Mouse (Mus musculus): ENCODE measurements around the gene Olfr64. TPM values are rescaled to one million over a fixed set of nuclear protein-coding genes. Genes with fewer than 3 reads are reported as not detected.

Gene Olfr64
- polyA plus RNA-seq (2014; fragmentation: Nextera tagmentation; extraction: Ambion mirVana) = not detected in 2 replicates

DNA sequence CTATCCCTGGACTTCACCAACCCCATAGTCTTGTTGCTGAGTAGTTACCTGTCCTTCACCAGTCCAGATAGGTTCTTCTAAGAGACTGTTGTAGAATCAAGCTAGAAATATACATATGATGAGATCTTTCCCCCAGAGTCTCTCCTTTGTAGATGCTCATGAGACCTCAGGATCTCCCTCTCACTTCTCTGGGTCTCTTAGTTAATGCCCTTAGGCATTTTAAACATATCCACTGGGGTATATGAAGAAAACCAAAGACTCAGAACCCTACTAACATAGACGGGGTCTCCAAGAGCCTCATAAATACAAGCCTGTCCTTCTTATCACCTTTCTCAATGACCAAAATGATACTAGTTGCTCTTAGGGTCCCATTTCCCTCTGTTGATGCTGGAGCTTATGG lies at the start of gene Olfr64:
Gene Olfr64 (minus strand): TSS at position 101 of the 400 bp plus-strand sequence.
- Histone ChIP-seq H3K4me2 (no peak within 1 kb of the TSS), H3K4me1 (ENCODE audit: insufficient read depth) (no peaks in the 10 kb centered on the region), H3K27me3 (ENCODE audit: insufficient read depth, low read length) (no peaks in the 10 kb centered on the region), H3K36me3 (ENCODE audit: insufficient read depth) (no peaks in the 10 kb centered on the region), H3K4me3 (ENCODE audit: low read depth, low read length) (no peak within 1 kb of the TSS), H3K9me3 (ENCODE audit: low read depth, low read length) (no peaks in the 10 kb centered on the region), H3K27ac (ENCODE audit: low read depth) (no peak within 1 kb of the TSS), H3K9ac (no peak within 1 kb of the TSS)
- DNase-seq (no peak), ATAC-seq (ENCODE audit: insufficient read depth) (no peak)
- TF ChIP-seq CTCF (IDR thresholded peaks at IDR 0.05; ENCODE audit: low read depth) = no peak
- WGBS = 66% methylated on average over 1 of the region's 1 CpGs

DNA sequence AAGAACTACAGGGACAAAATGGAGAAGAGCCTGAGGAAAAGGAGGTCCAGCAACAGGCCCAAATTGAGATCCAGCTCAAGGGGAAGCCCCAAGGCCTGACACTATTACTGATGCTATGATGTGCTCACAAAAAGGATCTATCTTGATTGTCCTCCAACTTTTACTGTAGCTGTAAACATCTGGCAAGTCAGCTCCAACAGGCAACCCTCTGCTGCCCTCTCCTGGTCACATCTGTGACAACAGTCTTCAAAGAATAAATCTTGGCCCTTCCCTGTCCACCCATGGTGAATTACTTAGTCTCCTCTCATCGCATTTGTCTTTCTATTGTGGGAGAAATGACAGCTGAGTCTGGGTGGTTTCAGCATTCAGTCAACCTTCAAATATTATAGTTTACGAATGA lies 48.4 kb upstream of the Olfr64 start:
- no peak overlapping the region for H3K4me2 ChIP-seq
- H3K9me3 ChIP-seq (ENCODE audit: low read depth, low read length) = no peaks in the 10 kb centered on the region
- H3K4me1 ChIP-seq (ENCODE audit: insufficient read depth) = no peaks in the 10 kb centered on the region
- H3K27me3 ChIP-seq (ENCODE audit: insufficient read depth, low read length) = no peaks in the 10 kb centered on the region
- ATAC-seq (ENCODE audit: insufficient read depth) (no peak), DNase-seq (peak; percentile 84)
- no peaks in the 10 kb centered on the region for H3K36me3 ChIP-seq (ENCODE audit: insufficient read depth)
- H3K27ac ChIP-seq (ENCODE audit: low read depth) = no peak overlapping the region
- peak; percentile 76 for TF ChIP-seq CTCF (IDR thresholded peaks at IDR 0.05; ENCODE audit: low read depth)
- 30% methylated on average over 2 of the region's 2 CpGs for WGBS
- H3K9ac ChIP-seq = no peak overlapping the region
- H3K4me3 ChIP-seq (ENCODE audit: low read depth, low read length) = no peak overlapping the region

DNA sequence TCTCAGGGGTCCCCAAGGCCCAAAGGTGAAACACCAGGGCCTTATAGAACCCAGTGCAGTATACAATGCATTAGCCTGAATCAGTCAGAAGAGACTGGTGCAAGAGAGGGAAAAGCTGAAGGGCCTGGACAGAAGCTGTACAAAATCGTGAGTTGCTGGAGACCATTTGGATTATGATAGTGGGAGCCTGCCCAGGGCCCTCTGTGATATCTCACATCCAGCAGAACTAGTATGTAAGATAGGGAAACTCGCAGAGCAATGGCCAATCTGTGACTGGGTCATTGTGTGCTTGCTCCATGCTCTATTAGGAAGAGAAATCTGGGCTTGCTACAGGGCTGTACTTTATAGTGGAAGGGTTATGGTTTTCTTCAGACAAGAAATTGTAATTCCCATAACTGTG lies 40.0 kb upstream of the Olfr64 start, which contains the start of gene Olfr632:
Gene Olfr632 (plus strand): TSS at position 84 of the 400 bp plus-strand sequence.
- ATAC-seq (ENCODE audit: insufficient read depth) = no peak

DNA sequence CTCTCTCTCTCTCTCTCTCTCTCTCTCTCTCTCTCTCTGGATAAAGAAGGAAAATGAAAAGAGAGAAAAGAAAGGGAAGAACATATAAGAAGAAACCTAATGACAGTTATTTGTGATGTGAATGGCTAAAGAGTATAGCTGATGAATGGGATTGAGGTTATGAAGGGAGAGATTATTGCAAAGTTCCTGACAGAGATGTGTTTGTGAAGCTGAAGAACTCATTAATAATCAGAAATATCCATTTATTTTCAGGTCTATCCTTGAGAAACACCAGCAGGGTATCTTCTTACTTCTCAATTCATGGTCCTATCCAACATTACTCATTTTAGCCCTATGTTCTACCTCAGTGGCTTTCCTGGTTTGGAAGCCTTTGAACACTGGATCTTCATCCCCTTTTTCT lies 34.2 kb upstream of the Olfr64 start, which contains the start of gene Olfr631:
Gene Olfr631 (plus strand): TSS at position 301 of the 400 bp plus-strand sequence.
- Histone ChIP-seq H3K4me2 (no peak within 1 kb of the TSS), H3K4me1 (ENCODE audit: insufficient read depth) (no peaks in the 10 kb centered on the region), H3K9ac (no peak within 1 kb of the TSS), H3K9me3 (ENCODE audit: low read depth, low read length) (no peaks in the 10 kb centered on the region), H3K36me3 (ENCODE audit: insufficient read depth) (no peaks in the 10 kb centered on the region), H3K27me3 (ENCODE audit: insufficient read depth, low read length) (no peaks in the 10 kb centered on the region), H3K4me3 (ENCODE audit: low read depth, low read length) (no peak within 1 kb of the TSS), H3K27ac (ENCODE audit: low read depth) (no peak within 1 kb of the TSS)
- DNase-seq = no peak
- no peak for ATAC-seq (ENCODE audit: insufficient read depth)
- TF ChIP-seq CTCF (IDR thresholded peaks at IDR 0.05; ENCODE audit: low read depth) = no peak

More for the DNA sequence above, 40.0 kb upstream of the Olfr64 start, which contains the start of gene Olfr632:
- no peak for DNase-seq
- no peak within 1 kb of the TSS for H3K27ac ChIP-seq (ENCODE audit: low read depth)
- no peaks in the 10 kb centered on the region for H3K27me3 ChIP-seq (ENCODE audit: insufficient read depth, low read length)
- no peak within 1 kb of the TSS for H3K4me3 ChIP-seq (ENCODE audit: low read depth, low read length)
- H3K4me2 ChIP-seq = no peak within 1 kb of the TSS
- TF ChIP-seq CTCF (IDR thresholded peaks at IDR 0.05; ENCODE audit: low read depth) = no peak
- 72% methylated on average over 2 of the region's 2 CpGs for WGBS
- H3K9me3 ChIP-seq (ENCODE audit: low read depth, low read length) = no peaks in the 10 kb centered on the region
- no peaks in the 10 kb centered on the region for H3K4me1 ChIP-seq (ENCODE audit: insufficient read depth)
- no peak within 1 kb of the TSS for H3K9ac ChIP-seq
- no peaks in the 10 kb centered on the region for H3K36me3 ChIP-seq (ENCODE audit: insufficient read depth)

DNA sequence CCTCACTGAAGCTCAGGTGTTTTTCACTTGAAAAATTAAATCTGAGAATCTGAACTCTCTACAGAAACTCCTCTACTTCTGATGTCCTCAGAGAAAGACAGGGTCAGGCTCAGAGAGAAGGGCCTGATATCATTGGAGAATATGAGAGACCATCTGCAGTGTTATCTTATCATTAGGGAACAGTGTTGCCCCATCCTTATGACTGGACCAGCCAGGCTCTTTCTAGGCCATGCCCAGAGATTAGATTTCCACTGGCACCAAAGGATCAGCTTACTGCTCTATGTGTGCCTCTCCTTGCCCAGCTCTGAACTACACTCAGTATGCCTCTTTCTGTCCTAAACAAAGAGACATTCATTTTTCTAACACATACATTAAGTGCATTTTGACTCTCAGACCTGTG lies 21.1 kb upstream of the Olfr64 start:
- no peak overlapping the region for H3K27ac ChIP-seq (ENCODE audit: low read depth)
- ATAC-seq (ENCODE audit: insufficient read depth) (no peak; the same call in 1 of the 2 replicates), DNase-seq (no peak)
- H3K4me2 ChIP-seq = no peak overlapping the region
- no peaks in the 10 kb centered on the region for H3K9me3 ChIP-seq (ENCODE audit: low read depth, low read length)
- H3K4me3 ChIP-seq (ENCODE audit: low read depth, low read length) = no peak overlapping the region
- H3K9ac ChIP-seq = no peak overlapping the region
- H3K36me3 ChIP-seq (ENCODE audit: insufficient read depth) = no peaks in the 10 kb centered on the region
- H3K4me1 ChIP-seq (ENCODE audit: insufficient read depth) = no peaks in the 10 kb centered on the region
- no peaks in the 10 kb centered on the region for H3K27me3 ChIP-seq (ENCODE audit: insufficient read depth, low read length)
- no peak for TF ChIP-seq CTCF (IDR thresholded peaks at IDR 0.05; ENCODE audit: low read depth)

DNA sequence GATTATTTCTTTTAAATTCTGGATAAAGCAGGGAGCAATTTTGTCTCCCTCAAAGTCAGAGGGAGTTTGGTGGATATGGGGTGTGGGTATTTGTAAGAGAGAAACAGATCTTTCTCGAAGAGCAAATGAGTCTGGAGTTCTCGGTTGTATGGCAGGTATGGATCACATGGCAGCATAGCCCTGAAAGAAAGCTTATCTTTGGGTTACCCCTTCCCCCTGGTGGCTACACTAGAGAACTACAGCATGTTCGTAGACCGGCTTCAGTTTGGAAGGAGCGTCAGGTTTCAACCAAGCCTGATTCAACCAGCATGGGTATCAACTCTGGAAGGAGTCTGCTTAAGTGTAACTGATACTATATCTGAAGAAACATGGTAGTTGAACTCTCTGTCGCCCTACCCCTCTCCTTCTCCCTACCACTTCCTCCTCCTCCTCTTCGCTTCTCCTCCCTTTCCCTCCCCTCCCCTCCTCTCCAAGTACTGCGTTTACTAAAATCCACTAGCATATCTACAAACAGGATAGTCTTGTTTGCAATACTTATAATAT lies 18.8 kb upstream of the Olfr64 start:
- no peaks in the 10 kb centered on the region for H3K27me3 ChIP-seq (ENCODE audit: insufficient read depth, low read length)
- ATAC-seq (ENCODE audit: insufficient read depth) (no peak), DNase-seq (peak; percentile 27)

DNA sequence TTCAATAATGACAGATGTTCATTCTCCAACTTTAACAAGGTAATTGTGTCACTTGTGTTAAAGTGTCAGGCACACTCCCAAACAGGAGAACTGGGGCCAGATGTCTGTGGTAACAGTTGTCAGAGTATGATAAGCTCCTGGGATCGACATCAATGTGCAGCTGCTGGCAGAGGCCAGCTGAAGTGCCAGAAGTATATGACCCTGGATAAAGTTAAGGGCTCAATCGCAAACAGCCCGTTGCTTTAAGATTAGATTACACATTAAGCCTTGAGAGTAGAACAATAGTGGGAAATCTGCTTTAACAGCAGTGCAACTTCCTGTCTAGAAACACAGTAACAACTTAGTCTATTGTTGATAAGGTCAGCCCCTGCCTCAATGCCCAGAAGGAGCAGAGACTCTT lies 15.8 kb upstream of the Olfr64 start:
- DNase-seq (peak; percentile 27), ATAC-seq (ENCODE audit: insufficient read depth) (peak; percentile 74)
- H3K27ac ChIP-seq (ENCODE audit: low read depth) = no peak overlapping the region
- no peak overlapping the region for H3K4me2 ChIP-seq
- no peaks in the 10 kb centered on the region for H3K27me3 ChIP-seq (ENCODE audit: insufficient read depth, low read length)
- WGBS = 5% methylated on average over 3 of the region's 3 CpGs
- no peak for TF ChIP-seq CTCF (IDR thresholded peaks at IDR 0.05; ENCODE audit: low read depth)
- no peak overlapping the region for H3K4me3 ChIP-seq (ENCODE audit: low read depth, low read length)
- no peaks in the 10 kb centered on the region for H3K36me3 ChIP-seq (ENCODE audit: insufficient read depth)
- H3K9ac ChIP-seq = no peak overlapping the region
- H3K9me3 ChIP-seq (ENCODE audit: low read depth, low read length) = no peaks in the 10 kb centered on the region
- H3K4me1 ChIP-seq (ENCODE audit: insufficient read depth) = no peaks in the 10 kb centered on the region

More for the DNA sequence above, 18.8 kb upstream of the Olfr64 start:
- H3K4me2 ChIP-seq = no peak overlapping the region
- no peaks in the 10 kb centered on the region for H3K36me3 ChIP-seq (ENCODE audit: insufficient read depth)
- no peaks in the 10 kb centered on the region for H3K9me3 ChIP-seq (ENCODE audit: low read depth, low read length)
- no peak overlapping the region for H3K9ac ChIP-seq
- H3K4me1 ChIP-seq (ENCODE audit: insufficient read depth) = no peaks in the 10 kb centered on the region
- 37% methylated on average over 8 of the region's 8 CpGs for WGBS
- peak; percentile 47 for TF ChIP-seq CTCF (IDR thresholded peaks at IDR 0.05; ENCODE audit: low read depth)
- H3K27ac ChIP-seq (ENCODE audit: low read depth) = no peak overlapping the region
- H3K4me3 ChIP-seq (ENCODE audit: low read depth, low read length) = no peak overlapping the region
